Mouse (Mus musculus) midbrain, embryonic 10.5 days (tissue): ENCODE data around the gene Tspo. TPM values are rescaled to one million over a fixed set of nuclear protein-coding genes. Genes with fewer than 3 reads are reported as not detected.

Experiments used
- DNase-seq: peaks from one replicate; pipeline ENCODE4 v3.0.0-alpha.2; 2017; ENCODE audit warnings: low spot score
- H3K27ac ChIP-seq: fragments of 300-500 bp; sonication (generic); replicated peaks from 2 replicates; pipeline ENCODE4 v1.5.1; 2016; ENCODE audit warnings: mild to moderate bottlenecking
- H3K27me3 ChIP-seq: fragments of 300-500 bp; sonication (generic); 2 replicates; pipeline ENCODE4 v1.6.1; 2016; ENCODE audit warnings: low read depth, mild to moderate bottlenecking; ENCODE audit not compliant: poor library complexity, severe bottlenecking
- H3K36me3 ChIP-seq: fragments of 300-500 bp; sonication (generic); 2 replicates; pipeline ENCODE4 v1.6.1; 2016; ENCODE audit warnings: mild to moderate bottlenecking, moderate library complexity
- H3K4me1 ChIP-seq: fragments of 300-500 bp; sonication (generic); 2 replicates; pipeline ENCODE4 v1.6.1; 2016
- H3K4me3 ChIP-seq: fragments of 300-500 bp; sonication (generic); 2 replicates; pipeline ENCODE4 v1.5.1; 2016; ENCODE audit warnings: mild to moderate bottlenecking, moderate library complexity
- H3K9me3 ChIP-seq: fragments of 300-500 bp; sonication (generic); replicated peaks from 2 replicates; pipeline ENCODE4 v1.6.1; 2016; ENCODE audit warnings: mild to moderate bottlenecking
- whole genome bisulfite sequencing: fragments of 180-500 bp; shearing (Covaris S2); methylation state at CpG from one replicate; pipeline ENCODE4 v1.1.7; 2016; 5-methylcytosine and 5-hydroxymethylcytosine counted together
- polyA plus RNA-seq: library from polyadenylated mRNA; unstranded; fragments of >200 nt; fragmentation: Nextera tagmentation; extraction: Ambion mirVana; gene quantifications from 2 replicates; pipeline ENCODE4 v1.2.1, GENCODE M21; 2016

The Tspo gene
- polyA plus RNA-seq, 1 experiment from 2014 or later: 41.4 TPM

DNA sequence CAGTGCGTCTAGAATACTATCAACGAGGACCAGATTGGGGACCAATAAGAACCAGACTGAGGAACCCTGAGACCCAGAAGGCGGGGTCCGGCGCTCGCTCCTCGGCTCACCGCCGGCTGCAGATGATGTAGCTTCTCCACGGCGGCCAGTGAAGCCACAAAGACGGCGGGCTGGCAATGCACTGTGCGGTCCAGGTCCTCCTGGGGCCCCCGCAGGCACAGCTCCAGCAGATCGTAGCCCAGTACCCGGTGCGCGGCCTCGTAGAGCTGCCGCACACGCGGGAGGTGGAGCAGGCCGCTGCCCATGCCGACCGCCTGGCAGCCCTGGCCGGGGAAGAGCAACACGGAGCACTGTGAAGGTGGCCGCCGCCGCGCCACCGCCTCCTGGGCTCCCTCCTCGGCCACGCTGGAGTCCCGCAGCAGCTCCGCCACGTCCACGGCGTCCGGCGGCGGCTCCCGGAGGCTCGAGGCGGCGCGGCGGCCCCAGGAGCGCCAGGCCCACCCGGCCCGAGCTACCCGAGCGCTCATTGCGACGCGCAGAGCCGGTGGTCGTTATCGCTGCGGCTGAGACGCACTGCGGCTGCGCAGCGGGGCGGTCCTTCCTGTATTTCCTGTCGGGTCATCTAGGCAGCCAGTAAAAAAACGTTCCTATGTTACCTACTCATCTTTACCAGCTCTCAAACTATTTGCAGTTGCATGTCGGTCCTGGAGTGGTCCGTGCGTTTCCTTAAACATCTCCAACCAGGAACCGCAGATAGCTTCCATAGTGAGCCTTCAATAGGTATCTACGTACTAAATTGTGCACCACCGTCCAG lies 8.0 kb upstream of the Tspo start:
- peak overlapping the region; percentile 94 for H3K4me3 ChIP-seq
- H3K27ac ChIP-seq: peak overlapping the region; percentile 97
- peaks cover 34% of the 10 kb centered on the region for H3K36me3 ChIP-seq
- H3K27me3 ChIP-seq: no peaks in the 10 kb centered on the region
- H3K9me3 ChIP-seq: no peaks in the 10 kb centered on the region; the same call in 1 of the 2 replicates
- WGBS: under 1% methylated on average over 69 of the region's 74 CpGs
- H3K4me1 ChIP-seq: peaks cover 15% of the 10 kb centered on the region
- peak; percentile 89 for DNase-seq

DNA sequence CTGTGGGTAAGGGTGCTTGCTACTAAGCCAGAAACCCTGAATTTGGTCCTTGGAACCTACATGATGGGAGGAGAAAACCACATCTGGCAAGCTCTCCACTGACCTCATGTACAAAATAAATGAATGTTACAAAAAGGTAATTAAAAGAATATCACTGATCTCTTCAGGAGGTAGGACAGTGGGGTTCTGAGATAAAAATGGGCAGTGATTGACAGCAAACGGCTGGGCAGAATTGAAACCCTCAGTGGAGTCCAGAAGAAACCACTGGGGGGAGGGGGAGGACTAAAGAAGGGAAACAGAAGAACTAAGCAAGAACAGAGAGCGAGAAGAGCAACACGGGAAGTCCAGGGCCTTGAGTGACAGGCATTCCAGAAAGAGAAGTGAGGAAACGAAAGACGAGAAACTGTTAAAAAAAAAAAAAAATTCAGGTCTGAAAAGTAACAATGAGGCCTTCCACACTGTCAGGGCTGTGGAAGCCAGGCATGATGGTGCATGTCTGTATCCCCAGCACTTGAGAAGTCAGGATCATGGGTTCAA lies 2.4 kb upstream of the Tspo start:
- H3K9me3 ChIP-seq: no peaks in the 10 kb centered on the region
- H3K36me3 ChIP-seq: no peaks in the 10 kb centered on the region
- peaks cover 23% of the 10 kb centered on the region for H3K4me1 ChIP-seq
- H3K27ac ChIP-seq: no peak overlapping the region
- 72% methylated on average over 5 of the region's 5 CpGs for WGBS
- no peak for DNase-seq
- no peak overlapping the region for H3K4me3 ChIP-seq
- H3K27me3 ChIP-seq: peaks cover 30% of the 10 kb centered on the region

DNA sequence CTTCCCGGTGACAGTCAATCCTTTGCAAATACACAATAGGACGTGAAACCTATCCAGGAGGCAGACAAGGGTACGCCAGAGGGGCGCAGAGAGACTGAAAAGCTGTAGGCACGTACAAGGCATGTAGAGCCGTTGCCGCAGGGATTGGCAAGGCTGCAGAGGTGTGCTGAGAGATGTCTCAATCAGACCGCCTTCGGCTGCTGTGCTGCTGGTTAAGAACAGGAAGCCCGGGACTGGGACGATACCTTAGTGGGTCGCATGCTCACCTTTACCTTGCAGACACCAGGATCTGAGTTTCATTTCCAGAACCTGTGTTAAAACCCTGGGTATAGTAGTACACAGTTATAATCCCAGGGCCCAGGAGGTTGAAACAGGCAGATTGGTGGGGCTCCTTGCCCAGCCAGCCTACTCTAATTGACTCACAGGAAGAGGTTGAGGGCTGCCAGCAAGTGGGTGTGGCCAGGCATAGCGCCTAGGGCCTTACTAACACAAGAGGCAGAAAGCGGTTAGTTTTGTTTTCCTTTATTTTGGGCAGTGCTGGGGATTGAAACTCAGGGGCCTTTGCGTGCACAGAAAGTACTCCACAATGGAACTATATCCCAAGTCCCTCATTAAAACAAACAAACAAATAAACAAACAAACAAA lies 644 bp upstream of the Tspo start:
- WGBS: 32% methylated on average over 15 of the region's 15 CpGs

DNA sequence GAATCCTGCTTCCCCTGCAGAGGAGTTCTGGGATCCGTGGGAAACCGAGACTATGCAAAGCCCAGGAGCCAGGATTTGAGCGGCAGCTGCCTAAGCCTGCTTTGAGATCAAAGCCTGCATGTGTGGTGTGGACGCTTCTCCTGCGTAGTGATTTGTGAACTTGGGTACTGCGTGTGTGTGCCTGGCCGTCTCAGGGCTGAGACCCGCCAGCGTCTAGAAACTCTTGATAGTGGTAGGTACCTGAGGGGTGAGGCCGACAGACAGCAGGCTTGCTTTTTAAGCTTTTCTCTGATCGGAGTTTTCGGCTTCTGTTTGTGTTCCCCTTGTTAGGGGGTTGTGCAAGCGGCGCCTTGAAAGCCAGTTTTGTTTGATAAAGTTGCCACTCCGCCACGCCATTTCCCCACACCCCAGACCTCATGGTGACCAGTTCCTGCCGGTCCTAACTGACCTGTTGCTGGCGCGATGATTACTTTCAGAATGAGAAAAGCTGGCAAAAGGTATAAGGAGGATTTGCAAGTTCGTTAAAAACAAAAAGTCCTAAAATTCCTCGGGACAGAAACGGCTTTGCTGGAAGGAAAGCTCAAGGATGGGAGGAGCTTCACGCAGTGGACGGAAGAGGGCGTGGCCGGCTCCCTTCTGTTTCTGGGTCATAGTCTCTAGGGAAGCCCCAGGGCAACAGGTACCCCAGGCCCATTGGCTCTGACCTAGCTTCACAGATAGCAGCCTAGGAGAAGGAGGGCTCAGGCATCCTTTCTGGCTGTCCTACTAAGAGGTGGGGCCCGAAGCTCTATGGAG lies 662 bp downstream of the Tspo start:
- 2% methylated on average over 27 of the region's 27 CpGs for WGBS
- H3K27me3 ChIP-seq: peaks cover 33% of the 10 kb centered on the region
- H3K27ac ChIP-seq: peak overlapping the region; percentile 80

More for the DNA sequence above, 644 bp upstream of the Tspo start:
- Histone ChIP-seq H3K4me1 (peaks cover 26% of the 10 kb centered on the region), H3K27me3 (peaks cover 33% of the 10 kb centered on the region), H3K27ac (no peak overlapping the region), H3K36me3 (no peaks in the 10 kb centered on the region), H3K4me3 (peak overlapping the region; percentile 61), H3K9me3 (no peaks in the 10 kb centered on the region)
- DNase-seq: peak; percentile 37

DNA sequence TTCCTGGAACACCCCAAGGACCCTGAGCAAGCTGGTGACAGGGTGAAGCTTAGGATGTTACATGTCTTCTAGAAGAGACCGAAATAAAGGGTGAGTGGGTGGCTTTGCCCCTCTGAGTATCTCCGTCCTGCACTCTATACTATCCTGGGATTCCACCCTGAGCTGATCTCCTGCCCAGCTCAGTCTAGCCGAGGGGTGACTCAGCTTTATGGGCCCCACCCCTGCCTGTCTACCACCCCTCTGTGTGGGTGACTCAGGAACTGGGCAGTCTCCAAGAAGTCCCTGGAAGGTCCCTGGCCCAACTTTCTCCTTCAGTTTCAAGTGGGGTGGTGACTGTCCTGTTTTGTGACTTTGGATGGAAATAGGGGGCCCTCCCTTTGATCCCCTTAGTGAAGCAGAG lies 2.0 kb downstream of the Tspo start:
- H3K27me3 ChIP-seq: peaks cover 33% of the 10 kb centered on the region
- no peaks in the 10 kb centered on the region for H3K9me3 ChIP-seq
- peaks cover 26% of the 10 kb centered on the region for H3K4me1 ChIP-seq
- DNase-seq: no peak
- WGBS: 85% methylated on average over 3 of the region's 3 CpGs
- no peak overlapping the region for H3K4me3 ChIP-seq
- no peak overlapping the region for H3K27ac ChIP-seq
- no peaks in the 10 kb centered on the region for H3K36me3 ChIP-seq

More for the DNA sequence above, 662 bp downstream of the Tspo start:
- Histone ChIP-seq H3K4me3 (peak overlapping the region; percentile 61), H3K9me3 (no peaks in the 10 kb centered on the region), H3K36me3 (no peaks in the 10 kb centered on the region), H3K4me1 (peaks cover 26% of the 10 kb centered on the region)
- peak; percentile 63 for DNase-seq

DNA sequence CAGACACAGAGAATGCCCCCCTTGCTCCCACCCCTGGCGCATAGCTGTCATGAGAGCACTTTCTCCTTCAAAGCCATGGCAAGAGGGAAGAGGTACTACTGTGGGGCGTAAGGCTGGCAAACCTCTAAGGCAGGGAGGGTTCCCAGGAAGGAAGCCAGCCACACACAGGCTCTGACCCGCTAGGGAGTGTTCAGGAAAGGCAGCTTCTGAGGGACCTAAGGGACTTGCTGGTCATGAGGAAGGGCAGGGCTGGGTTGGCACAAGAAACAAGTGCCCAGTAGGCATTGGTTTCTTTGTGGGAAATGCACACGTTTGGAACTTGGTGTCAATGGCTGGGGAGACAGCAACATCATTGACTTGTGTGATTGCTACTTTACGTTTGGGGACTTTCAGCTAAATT lies 2.6 kb downstream of the Tspo start:
- Histone ChIP-seq H3K27me3 (peaks cover 33% of the 10 kb centered on the region), H3K4me1 (peaks cover 26% of the 10 kb centered on the region), H3K9me3 (no peaks in the 10 kb centered on the region), H3K36me3 (no peaks in the 10 kb centered on the region), H3K4me3 (no peak overlapping the region), H3K27ac (no peak overlapping the region)
- WGBS: 77% methylated on average over 5 of the region's 5 CpGs
- DNase-seq: no peak

DNA sequence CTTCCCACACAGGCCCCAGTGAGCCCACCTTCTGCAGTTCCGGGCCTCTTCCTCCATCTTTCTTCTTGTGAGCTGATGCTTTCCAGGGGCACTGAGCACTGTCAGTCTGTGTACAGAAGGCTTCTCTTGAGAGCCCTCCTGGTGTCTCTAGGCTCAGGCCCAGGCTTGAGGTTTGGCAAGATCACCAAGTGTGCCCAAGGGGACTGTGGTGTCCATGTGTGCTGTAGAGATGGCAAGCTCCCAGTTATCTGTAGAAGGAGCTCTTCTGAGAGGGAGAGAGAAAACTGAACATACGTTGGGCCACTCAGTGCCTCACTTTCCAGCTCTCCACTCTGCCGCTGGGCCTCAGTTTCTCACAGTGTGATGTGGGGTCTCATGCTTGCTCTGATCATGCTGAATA lies 4.3 kb downstream of the Tspo start:
- DNase-seq: no peak
- no peaks in the 10 kb centered on the region for H3K36me3 ChIP-seq
- peaks cover 23% of the 10 kb centered on the region for H3K4me1 ChIP-seq
- 87% methylated on average over 3 of the region's 3 CpGs for WGBS
- no peaks in the 10 kb centered on the region for H3K9me3 ChIP-seq
- no peak overlapping the region for H3K4me3 ChIP-seq
- no peak overlapping the region for H3K27ac ChIP-seq
- peaks cover 18% of the 10 kb centered on the region for H3K27me3 ChIP-seq

DNA sequence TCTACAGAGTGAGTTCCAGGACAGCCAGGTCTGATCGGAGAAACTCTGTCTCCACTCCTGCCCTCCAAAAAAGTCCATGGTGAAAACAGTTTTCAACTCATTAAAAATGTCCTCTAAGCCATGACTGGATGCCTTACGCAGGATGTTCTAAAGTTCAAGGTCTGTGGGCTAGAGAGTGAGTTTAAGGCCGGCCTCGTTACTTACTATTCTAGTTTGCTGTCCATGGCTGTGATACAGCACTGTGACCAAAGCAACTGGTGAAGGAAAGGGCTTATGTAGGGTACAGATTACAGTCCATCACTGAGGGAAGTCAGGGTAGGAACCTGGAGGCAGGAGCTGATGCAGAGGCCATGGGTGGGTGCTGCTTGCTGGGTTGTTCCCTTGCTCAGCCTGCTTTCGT lies 5.2 kb downstream of the Tspo start:
- Histone ChIP-seq H3K4me3 (no peak overlapping the region), H3K27me3 (peaks cover 13% of the 10 kb centered on the region; the same call in 1 of the 2 replicates), H3K27ac (no peak overlapping the region), H3K36me3 (peaks cover 2% of the 10 kb centered on the region), H3K9me3 (no peaks in the 10 kb centered on the region), H3K4me1 (peaks cover 15% of the 10 kb centered on the region)
- 93% methylated on average over 5 of the region's 5 CpGs for WGBS
- DNase-seq: no peak

DNA sequence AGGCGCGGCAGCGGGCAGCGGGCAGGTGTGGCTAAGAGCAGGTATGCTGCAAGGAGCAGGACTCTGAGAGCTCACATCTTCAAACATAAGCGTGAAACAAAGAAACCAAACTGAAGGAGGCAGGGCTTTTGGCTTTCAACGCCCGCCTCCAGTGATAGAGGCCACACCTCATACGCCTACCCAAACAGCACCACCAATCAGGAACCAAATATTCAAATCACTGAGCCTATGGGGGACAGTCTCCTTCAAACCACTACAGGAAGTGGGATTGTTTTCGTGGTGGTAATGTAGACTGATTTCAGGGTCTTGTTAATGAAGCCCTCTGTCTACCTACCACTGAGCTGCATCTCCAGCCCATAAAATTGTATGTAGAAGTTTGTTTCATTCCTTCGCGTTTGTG lies 6.3 kb downstream of the Tspo start:
- Histone ChIP-seq H3K36me3 (peaks cover 13% of the 10 kb centered on the region), H3K4me1 (peaks cover 4% of the 10 kb centered on the region; the same call in 1 of the 2 replicates), H3K27me3 (peaks cover 13% of the 10 kb centered on the region; the same call in 1 of the 2 replicates), H3K27ac (no peak overlapping the region), H3K9me3 (no peaks in the 10 kb centered on the region), H3K4me3 (no peak overlapping the region)
- no peak for DNase-seq
- WGBS: 61% methylated on average over 11 of the region's 11 CpGs

DNA sequence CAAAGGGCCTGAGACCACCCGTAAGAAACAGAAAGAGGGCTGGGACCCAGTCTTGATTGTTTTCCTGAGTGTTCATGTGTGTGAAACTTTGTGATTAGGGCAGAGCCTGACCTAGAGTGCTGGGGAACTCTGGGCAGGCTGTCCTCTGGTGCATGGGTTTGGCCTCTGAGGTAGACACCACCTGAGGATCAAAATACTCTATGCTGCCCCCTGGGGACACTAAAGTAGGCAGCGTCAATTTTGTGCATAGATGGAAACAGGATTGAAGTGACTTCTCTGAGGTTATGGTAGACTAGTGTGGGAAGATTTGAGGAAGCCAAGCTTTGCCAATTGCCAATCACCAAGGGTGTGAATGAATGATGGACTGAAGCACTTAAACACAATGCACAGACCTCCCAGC lies 7.2 kb downstream of the Tspo start:
- Histone ChIP-seq H3K27ac (no peak overlapping the region), H3K4me3 (no peak overlapping the region), H3K4me1 (peaks cover 4% of the 10 kb centered on the region; the same call in 1 of the 2 replicates), H3K9me3 (no peaks in the 10 kb centered on the region), H3K27me3 (peaks cover 7% of the 10 kb centered on the region; the same call in 1 of the 2 replicates), H3K36me3 (peaks cover 23% of the 10 kb centered on the region)
- DNase-seq: no peak
- 64% methylated on average over 2 of the region's 2 CpGs for WGBS

DNA sequence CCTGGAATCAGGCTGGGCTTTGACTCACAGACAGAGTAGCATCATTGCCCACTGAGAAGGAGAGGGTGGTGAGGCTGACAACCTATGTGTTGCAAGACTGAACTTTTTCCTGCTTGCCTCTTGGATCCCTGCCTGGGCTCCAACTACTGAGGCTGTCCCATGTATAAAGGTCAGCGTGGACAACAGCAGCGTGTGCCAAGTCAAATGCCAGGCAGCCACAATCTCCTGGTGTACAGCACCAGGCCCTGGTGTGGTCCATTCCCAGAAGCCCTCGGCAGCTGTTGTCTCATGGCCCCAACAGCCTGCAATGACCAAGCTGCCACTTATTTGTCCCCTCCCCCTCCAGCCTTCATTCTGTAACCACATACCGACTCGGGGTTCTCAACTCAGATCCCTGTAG lies 8.2 kb downstream of the Tspo start:
- DNase-seq: no peak
- H3K36me3 ChIP-seq: peaks cover 33% of the 10 kb centered on the region
- H3K27me3 ChIP-seq: no peaks in the 10 kb centered on the region
- H3K4me3 ChIP-seq: no peak overlapping the region
- no peaks in the 10 kb centered on the region for H3K9me3 ChIP-seq
- H3K27ac ChIP-seq: no peak overlapping the region
- WGBS: 93% methylated on average over 5 of the region's 5 CpGs
- H3K4me1 ChIP-seq: peaks cover 4% of the 10 kb centered on the region; the same call in 1 of the 2 replicates

DNA sequence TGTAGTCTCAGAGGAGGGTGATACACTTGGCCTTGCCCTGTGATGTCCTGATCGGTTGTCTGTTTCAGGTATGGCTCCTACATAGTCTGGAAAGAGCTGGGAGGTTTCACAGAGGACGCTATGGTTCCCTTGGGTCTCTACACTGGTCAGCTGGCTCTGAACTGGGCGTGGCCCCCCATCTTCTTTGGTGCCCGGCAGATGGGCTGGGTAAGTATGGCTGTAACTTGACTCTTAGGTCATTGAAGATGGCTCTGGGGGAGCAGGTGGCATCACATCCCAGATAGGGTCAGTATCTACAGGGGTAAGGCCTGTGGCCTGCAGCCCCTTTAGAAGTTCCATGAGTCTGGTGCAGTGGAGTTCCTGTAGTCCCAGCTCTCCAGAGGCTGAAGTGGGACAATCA lies 8.7 kb downstream of the Tspo start:
- Histone ChIP-seq H3K4me1 (peaks cover under 1% of the 10 kb centered on the region; the same call in 1 of the 2 replicates), H3K36me3 (peaks cover 38% of the 10 kb centered on the region), H3K27ac (no peak overlapping the region), H3K9me3 (no peaks in the 10 kb centered on the region), H3K27me3 (no peaks in the 10 kb centered on the region), H3K4me3 (no peak overlapping the region)
- no peak for DNase-seq
- 86% methylated on average over 4 of the region's 4 CpGs for WGBS
